Mouse (Mus musculus) cortical plate, adult 2 months (tissue): ENCODE data around the gene Nckap5.

Experiments used
- CTCF ChIP-seq: fragments of 200-500 bp; IDR thresholded peaks from 2 replicates; pipeline ENCODE4 v1.5.1; 2011; ENCODE audit warnings: mild to moderate bottlenecking, control low read depth, low read length; ENCODE audit not compliant: insufficient read depth; ENCODE audit errors: extremely low read depth
- POLR2A ChIP-seq: fragments of 200-500 bp; IDR thresholded peaks from 2 replicates; pipeline ENCODE4 v1.6.1; 2011; ENCODE audit warnings: mild to moderate bottlenecking, low read length, control low read depth; ENCODE audit not compliant: insufficient read depth; ENCODE audit errors: extremely low read depth

- TF ChIP-seq CTCF (no peak), POLR2A (no peak)
These were observed 846.0 kb downstream of the Nckap5 start for GRCm38 (mm10) chr1:125984570-125984969.
